Comparison of ENCODE assay signal across 13 mouse cellular contexts in genomic region chr7:102619608-102620007, GRCm38 (mm10). TPM values are rescaled to one million over a fixed set of nuclear protein-coding genes. Genes with fewer than 3 reads are reported as not detected.
DNase-seq lines count a peak whose midpoint lies in the region; ATAC-seq and TF ChIP-seq lines count a peak whose summit lies in the region.
"Had no signal": no experiment of that assay in that cellular context is flagged by ENCODE, and none has a peak within 500 bp of the region (broad histone marks: within the 10 kb centered on the region; RNA-seq: fewer than 3 reads in every experiment).

No protein-coding gene starts in this region.

- no peak overlapping the region for H3K4me2 ChIP-seq in limb, embryonic 14.5 days (replicated peaks; ENCODE audit: low read depth, low read length, severe bottlenecking)
- no peak overlapping the region for H3K4me2 ChIP-seq in stomach, postnatal 0 days (replicated peaks; ENCODE audit: low read depth)
- H3K4me2 ChIP-seq: embryonic facial prominence, embryonic 15.5 days; liver, embryonic 11.5 days had no signal

- no peak for ATAC-seq in limb, embryonic 14.5 days (ENCODE audit: low FRiP score, low read depth)
- ATAC-seq in hematopoietic stem cell, adult 5-6 weeks (replicated peaks in 1 of 2; ENCODE audit: insufficient read depth in 1 of 2, low FRiP score in 2 of 2, low TSS enrichment in 1 of 2, low read depth in 1 of 2, poor library complexity in 2 of 2, severe bottlenecking in 2 of 2), result peak; percentile 45 to 46; a peak in 2 of 4 replicates
- ATAC-seq in stomach, postnatal 0 days (ENCODE audit: low FRiP score, low TSS enrichment), result no peak
- ATAC-seq: hindbrain, embryonic 16.5 days had no signal

- WGBS in limb, embryonic 14.5 days, result 69% methylated on average over 5 of the region's 5 CpGs
- WGBS in limb, embryonic 10.5 days, result 89% methylated on average over 5 of the region's 5 CpGs
- 37% methylated on average over 5 of the region's 5 CpGs for WGBS in stomach, postnatal 0 days

- H3K27me3 ChIP-seq in limb, embryonic 14.5 days (ENCODE audit: control insufficient read depth, insufficient read depth, low read length), result no peaks in the 10 kb centered on the region
- no peaks in the 10 kb centered on the region for H3K27me3 ChIP-seq in limb, embryonic 10.5 days (ENCODE audit: low read depth, poor library complexity, severe bottlenecking)
- no peaks in the 10 kb centered on the region for H3K27me3 ChIP-seq in stomach, postnatal 0 days (ENCODE audit: control insufficient read depth, insufficient read depth, low read length)
- H3K27me3 ChIP-seq: embryonic facial prominence, embryonic 15.5 days had no signal

- H3K4me3 ChIP-seq in limb, embryonic 14.5 days (replicated peaks; ENCODE audit: low read length), result no peak overlapping the region
- H3K4me3 ChIP-seq in limb, embryonic 10.5 days, result no peak overlapping the region
- no peak overlapping the region for H3K4me3 ChIP-seq in stomach, postnatal 0 days (ENCODE audit: low read depth, low read length)
- H3K4me3 ChIP-seq: embryonic facial prominence, embryonic 15.5 days had no signal

- no peaks in the 10 kb centered on the region for H3K36me3 ChIP-seq in limb, embryonic 14.5 days (ENCODE audit: control insufficient read depth, insufficient read depth, low read length)
- H3K36me3 ChIP-seq in limb, embryonic 10.5 days, result no peaks in the 10 kb centered on the region
- no peaks in the 10 kb centered on the region for H3K36me3 ChIP-seq in stomach, postnatal 0 days (ENCODE audit: control insufficient read depth, insufficient read depth, low read length)
- H3K36me3 ChIP-seq: embryonic facial prominence, embryonic 15.5 days had no signal

- no peak for TF ChIP-seq EP300 in stomach, postnatal 0 days (optimal IDR thresholded peaks at IDR 0.05)

- peak; percentile 23 for DNase-seq in embryo, embryonic 11 days
- DNase-seq in embryo, embryonic 9.5 days (ENCODE audit: extremely low spot score), result no peak
- peak; percentile 20 for DNase-seq in limb, embryonic 14.5 days (ENCODE audit: low spot score)
- no peak for DNase-seq in limb, embryonic 10.5 days (ENCODE audit: low spot score)
- DNase-seq in stomach, postnatal 0 days (ENCODE audit: low spot score), result peak; percentile 17
- DNase-seq in natural killer cell, adult 2 months (ENCODE audit: low spot score in 2 of 2), result no peak
- DNase-seq in kidney, adult 11 months, result no peak

- TF ChIP-seq POLR2A in limb, embryonic 14.5 days (IDR thresholded peaks at IDR 0.05; ENCODE audit: borderline replicate concordance, extremely low read depth, insufficient read depth, insufficient read length), result no peak

- H3K27ac ChIP-seq in limb, embryonic 14.5 days (replicated peaks; ENCODE audit: low read depth, low read length), result no peak overlapping the region
- no peak overlapping the region for H3K27ac ChIP-seq in limb, embryonic 10.5 days
- no peak overlapping the region for H3K27ac ChIP-seq in stomach, postnatal 0 days (replicated peaks)
- H3K27ac ChIP-seq: embryonic facial prominence, embryonic 15.5 days had no signal

- H3K9ac ChIP-seq in limb, embryonic 14.5 days (ENCODE audit: low read depth, low read length, severe bottlenecking), result no peak overlapping the region
- H3K9ac ChIP-seq in stomach, postnatal 0 days (ENCODE audit: low read length), result no peak overlapping the region
- H3K9ac ChIP-seq: embryonic facial prominence, embryonic 15.5 days had no signal

- no peaks in the 10 kb centered on the region for H3K4me1 ChIP-seq in limb, embryonic 14.5 days (ENCODE audit: control insufficient read depth, insufficient read depth, low read length)
- H3K4me1 ChIP-seq in limb, embryonic 10.5 days, result no peaks in the 10 kb centered on the region
- no peaks in the 10 kb centered on the region for H3K4me1 ChIP-seq in stomach, postnatal 0 days (replicated peaks; ENCODE audit: control insufficient read depth, insufficient read depth)
- H3K4me1 ChIP-seq: embryonic facial prominence, embryonic 15.5 days had no signal

- no peaks in the 10 kb centered on the region for H3K9me3 ChIP-seq in limb, embryonic 14.5 days (ENCODE audit: control insufficient read depth, low read length)
- H3K9me3 ChIP-seq in limb, embryonic 10.5 days (replicated peaks), result no peaks in the 10 kb centered on the region
- H3K9me3 ChIP-seq in stomach, postnatal 0 days (ENCODE audit: control insufficient read depth, low read length), result no peaks in the 10 kb centered on the region
- H3K9me3 ChIP-seq: embryonic facial prominence, embryonic 15.5 days had no signal

- TF ChIP-seq CTCF in stomach, postnatal 0 days (IDR thresholded peaks at IDR 0.05; ENCODE audit: low read depth), result no peak

RNA-seq across cellular contexts. Expression of gene Olfr553, which starts 1.6 kb away (rescaled TPM):
- polyA plus RNA-seq in limb, embryonic 14.5 days (2012; rRNA removed), result not detected in 2 replicates
- polyA plus RNA-seq in limb, embryonic 14.5 days (2014; fragmentation: Nextera tagmentation; extraction: Ambion mirVana), result not detected in 2 replicates
- not detected in 2 replicates for polyA plus RNA-seq in limb, embryonic 10.5 days (2016; fragmentation: Nextera tagmentation; extraction: Ambion mirVana)
- not detected in 2 replicates for total RNA-seq in hematopoietic stem cell, adult 5-6 weeks (2017)
- polyA plus RNA-seq in stomach, postnatal 0 days (2015; fragmentation: Nextera tagmentation; extraction: Ambion mirVana), result not detected in 2 replicates
- total RNA-seq: layer of hippocampus, postnatal 10 days; monocyte, adult 5-6 weeks had no signal
- polyA plus RNA-seq: hindbrain, embryonic 16.5 days; liver, embryonic 11.5 days had no signal

RNA-seq across cellular contexts. Expression of gene Olfr554, which starts 18.6 kb away (rescaled TPM):
- polyA plus RNA-seq in limb, embryonic 14.5 days (2012; rRNA removed), result not detected in 2 replicates
- polyA plus RNA-seq in limb, embryonic 14.5 days (2014; fragmentation: Nextera tagmentation; extraction: Ambion mirVana), result not detected in 2 replicates
- not detected in 2 replicates for polyA plus RNA-seq in limb, embryonic 10.5 days (2016; fragmentation: Nextera tagmentation; extraction: Ambion mirVana)
- total RNA-seq in hematopoietic stem cell, adult 5-6 weeks (2017), result not detected in 2 replicates
- not detected in 2 replicates for polyA plus RNA-seq in stomach, postnatal 0 days (2015; fragmentation: Nextera tagmentation; extraction: Ambion mirVana)
- total RNA-seq: layer of hippocampus, postnatal 10 days; monocyte, adult 5-6 weeks had no signal
- polyA plus RNA-seq: hindbrain, embryonic 16.5 days; liver, embryonic 11.5 days had no signal

RNA-seq across cellular contexts. Expression of gene Olfr552, which starts 22.0 kb away (rescaled TPM):
- not detected in 2 replicates for polyA plus RNA-seq in limb, embryonic 14.5 days (2012; rRNA removed)
- polyA plus RNA-seq in limb, embryonic 14.5 days (2014; fragmentation: Nextera tagmentation; extraction: Ambion mirVana), result not detected in 2 replicates
- not detected in 2 replicates for polyA plus RNA-seq in limb, embryonic 10.5 days (2016; fragmentation: Nextera tagmentation; extraction: Ambion mirVana)
- not detected in 2 replicates for total RNA-seq in hematopoietic stem cell, adult 5-6 weeks (2017)
- not detected in 2 replicates for polyA plus RNA-seq in stomach, postnatal 0 days (2015; fragmentation: Nextera tagmentation; extraction: Ambion mirVana)
- total RNA-seq: monocyte, adult 5-6 weeks had no signal
- polyA plus RNA-seq: hindbrain, embryonic 16.5 days; liver, embryonic 11.5 days had no signal

RNA-seq across cellular contexts. Expression of gene Olfr551, which starts 27.9 kb away (rescaled TPM):
- polyA plus RNA-seq in limb, embryonic 14.5 days (2012; rRNA removed), result not detected in 2 replicates
- polyA plus RNA-seq in limb, embryonic 14.5 days (2014; fragmentation: Nextera tagmentation; extraction: Ambion mirVana), result not detected in 2 replicates
- not detected in 2 replicates for polyA plus RNA-seq in limb, embryonic 10.5 days (2016; fragmentation: Nextera tagmentation; extraction: Ambion mirVana)
- total RNA-seq in hematopoietic stem cell, adult 5-6 weeks (2017), result not detected in 2 replicates
- polyA plus RNA-seq in stomach, postnatal 0 days (2015; fragmentation: Nextera tagmentation; extraction: Ambion mirVana), result 0.01 TPM in 1 of 2 replicates, not detected in the other
- total RNA-seq: layer of hippocampus, postnatal 10 days had no signal
- polyA plus RNA-seq: hindbrain, embryonic 16.5 days; liver, embryonic 11.5 days had no signal

RNA-seq across cellular contexts. Expression of gene Olfr555, which starts 39.0 kb away (rescaled TPM):
- polyA plus RNA-seq in limb, embryonic 14.5 days (2012; rRNA removed), result not detected in 2 replicates
- polyA plus RNA-seq in limb, embryonic 14.5 days (2014; fragmentation: Nextera tagmentation; extraction: Ambion mirVana), result not detected in 2 replicates
- polyA plus RNA-seq in limb, embryonic 10.5 days (2016; fragmentation: Nextera tagmentation; extraction: Ambion mirVana), result not detected in 2 replicates
- not detected in 2 replicates for total RNA-seq in hematopoietic stem cell, adult 5-6 weeks (2017)
- polyA plus RNA-seq in stomach, postnatal 0 days (2015; fragmentation: Nextera tagmentation; extraction: Ambion mirVana), result not detected in 2 replicates
- total RNA-seq: layer of hippocampus, postnatal 10 days; monocyte, adult 5-6 weeks had no signal
- polyA plus RNA-seq: embryonic facial prominence, embryonic 15.5 days; hindbrain, embryonic 16.5 days; liver, embryonic 11.5 days had no signal

Comparison
In these comparisons a context has a peak if more than half of its experiments do, and no peak if none do; other contexts are left out.
1. DNase-seq: peak in embryo, embryonic 11 days (single experiment), limb, embryonic 14.5 days (single experiment) and stomach, postnatal 0 days (single experiment); none in embryo, embryonic 9.5 days (single experiment), limb, embryonic 10.5 days (single experiment), natural killer cell, adult 2 months (0 of 2) and kidney, adult 11 months (single experiment).
2. ATAC-seq: peak in hematopoietic stem cell, adult 5-6 weeks (2 of 2); none in limb, embryonic 14.5 days (single experiment) and stomach, postnatal 0 days (single experiment).